Mouse (Mus musculus): ENCODE measurements around the gene Utrn.

Gene Utrn

GRCm38 (mm10) chr10:12792049-12792448, 77.1 kb downstream of the Utrn start:
- no peak for DNase-seq

DNA sequence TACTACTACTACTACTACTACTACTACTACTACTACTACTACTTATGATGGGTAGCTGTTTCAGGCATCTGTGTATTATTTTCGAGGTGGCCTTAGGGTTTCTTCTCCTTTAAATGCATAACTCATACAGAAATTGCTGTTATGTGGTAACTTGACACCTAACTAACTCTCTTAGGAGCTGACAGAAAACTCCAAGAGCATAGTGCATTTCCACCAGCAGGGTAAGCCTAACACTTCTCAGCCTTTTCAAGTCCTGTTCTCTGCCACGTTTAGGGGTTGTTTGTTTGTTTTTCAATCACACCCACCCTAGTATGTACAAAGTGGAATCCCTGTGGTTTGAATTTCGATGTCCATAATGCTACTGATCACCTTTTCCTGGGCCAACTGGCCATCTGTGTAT, 78.3 kb downstream of the Utrn start:
- no peak for DNase-seq

DNA sequence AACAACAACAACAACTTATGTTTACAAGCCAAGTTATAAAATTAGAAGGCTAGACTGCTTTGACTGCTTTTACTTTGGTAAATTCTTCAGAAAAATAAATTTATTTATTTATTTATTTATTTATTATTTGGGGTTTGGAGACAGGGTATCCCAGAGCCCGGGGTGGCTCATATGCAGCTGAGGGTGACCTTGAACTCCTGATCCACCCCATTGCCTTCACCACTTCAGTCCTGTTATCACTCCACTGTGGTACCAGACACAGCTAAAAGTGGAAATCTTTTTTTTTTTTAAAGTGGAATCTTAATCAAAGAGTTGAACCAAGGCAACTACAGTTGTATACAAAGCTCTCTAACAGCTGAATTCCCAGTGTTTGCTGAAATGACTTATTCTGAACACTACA, 80.6 kb downstream of the Utrn start:
- DNase-seq = no peak

DNA sequence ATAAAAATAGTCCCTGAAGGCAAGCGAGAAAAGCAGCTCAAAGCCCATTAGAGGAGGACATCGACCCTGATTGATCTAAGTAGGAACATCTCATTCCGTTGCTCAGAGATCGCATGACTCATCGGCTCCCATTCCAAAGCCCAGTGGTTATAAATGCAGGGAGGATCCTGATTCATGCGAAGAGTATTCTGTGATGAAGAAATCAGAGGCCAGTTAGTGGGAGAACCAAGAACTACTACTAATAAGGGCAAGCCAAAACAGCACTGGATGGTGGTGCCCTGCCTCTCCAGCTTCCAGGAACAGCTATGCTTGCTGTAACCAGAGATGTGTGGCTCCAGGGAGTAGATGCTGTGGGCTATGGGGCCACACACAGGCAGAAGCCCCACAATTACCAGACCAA, 81.2 kb downstream of the Utrn start:
- no peak for DNase-seq

- DNase-seq = no peak
Measured at GRCm38 (mm10) chr10:12785299-12785698, 83.9 kb downstream of the Utrn start.

DNA sequence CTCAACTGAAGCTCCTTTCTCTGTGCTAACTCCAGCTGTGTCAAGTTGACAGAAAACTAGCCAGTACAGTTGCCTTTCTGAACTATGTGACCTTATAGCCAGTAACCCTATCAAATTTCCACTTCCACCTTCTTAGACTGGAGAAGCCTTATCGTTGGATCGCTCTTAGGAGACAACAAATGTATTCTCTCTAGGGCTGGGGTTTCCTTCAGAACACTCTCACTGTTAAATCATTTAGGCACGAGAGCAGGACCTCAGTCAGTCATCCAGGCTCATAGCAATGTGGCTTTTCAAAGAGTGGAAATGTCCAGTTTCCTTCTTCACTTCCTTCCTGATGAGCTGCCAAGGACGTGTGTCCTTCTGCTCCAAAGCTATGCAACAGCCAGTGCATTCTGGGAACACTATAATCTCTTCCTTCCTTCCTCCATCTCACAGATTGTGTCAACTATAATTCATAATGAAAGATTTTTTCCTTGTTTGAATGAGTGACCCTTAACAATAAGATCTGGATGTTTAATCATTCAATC, 87.7 kb downstream of the Utrn start:
- DNase-seq = no peak

DNA sequence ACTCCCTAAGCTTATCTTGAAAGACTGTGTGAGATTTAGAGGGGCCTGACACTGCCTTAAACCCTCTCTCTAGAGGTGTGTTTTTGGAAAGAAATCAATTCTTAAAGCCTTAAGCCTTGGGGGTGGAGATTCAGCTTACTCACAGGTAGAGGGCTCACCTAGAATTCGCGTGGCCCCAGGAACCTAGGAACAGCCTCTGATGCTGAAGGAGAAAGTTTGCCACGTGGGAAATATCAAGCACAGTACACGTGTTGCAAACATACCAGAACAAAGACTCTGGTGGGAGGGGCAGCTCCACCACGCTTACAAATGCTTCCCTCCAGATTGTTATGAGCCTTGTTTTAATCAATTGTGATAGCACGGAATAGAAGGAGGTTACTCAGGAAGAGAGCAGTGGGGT, 96.0 kb downstream of the Utrn start:
- no peak for DNase-seq

DNA sequence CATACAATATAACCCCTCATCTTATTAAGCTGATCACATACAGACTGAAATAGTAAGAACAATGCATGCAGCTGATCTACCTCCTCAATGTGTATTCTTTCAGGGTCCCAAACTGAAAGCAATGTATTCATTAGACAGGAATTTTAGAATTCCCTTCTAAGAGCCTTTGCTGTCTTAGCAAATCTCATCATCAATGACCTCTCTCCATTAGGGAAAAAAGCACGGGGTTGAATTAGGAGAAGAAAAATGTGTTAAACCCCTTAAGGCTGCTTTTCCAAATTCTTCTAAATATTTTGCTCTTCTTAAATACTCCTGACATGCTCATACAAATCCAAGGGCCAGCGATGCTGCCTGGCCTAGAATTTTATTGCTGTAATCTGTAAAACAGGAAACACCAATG, 97.7 kb downstream of the Utrn start:
- DNase-seq = no peak

- no peak for DNase-seq
Measured at GRCm38 (mm10) chr10:12762668-12763067, 106.5 kb downstream of the Utrn start.

GRCm38 (mm10) chr10:12758702-12758988, 110.5 kb downstream of the Utrn start:
- DNase-seq = no peak

GRCm38 (mm10) chr10:12757943-12758701, 111.0 kb downstream of the Utrn start:
- no peak for DNase-seq

DNA sequence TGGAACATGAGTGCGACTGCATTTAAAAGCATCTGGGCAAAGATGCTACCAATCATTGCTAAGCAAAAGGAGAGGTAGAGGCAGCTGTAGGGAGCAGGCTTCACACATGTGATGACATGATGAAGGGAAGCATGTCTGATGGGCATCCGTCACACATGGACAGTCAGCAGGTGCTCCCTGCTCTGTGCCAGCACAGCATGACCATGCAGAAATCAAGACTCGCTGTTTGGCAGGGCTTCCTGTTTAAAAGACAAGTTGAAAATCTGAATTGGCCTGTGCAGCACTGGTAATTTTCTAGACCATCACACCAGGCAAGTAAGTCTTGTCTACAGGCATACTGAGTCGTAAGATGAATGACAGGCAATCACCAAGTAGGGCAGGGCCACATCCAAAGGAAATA, 112.5 kb downstream of the Utrn start:
- no peak for DNase-seq

DNA sequence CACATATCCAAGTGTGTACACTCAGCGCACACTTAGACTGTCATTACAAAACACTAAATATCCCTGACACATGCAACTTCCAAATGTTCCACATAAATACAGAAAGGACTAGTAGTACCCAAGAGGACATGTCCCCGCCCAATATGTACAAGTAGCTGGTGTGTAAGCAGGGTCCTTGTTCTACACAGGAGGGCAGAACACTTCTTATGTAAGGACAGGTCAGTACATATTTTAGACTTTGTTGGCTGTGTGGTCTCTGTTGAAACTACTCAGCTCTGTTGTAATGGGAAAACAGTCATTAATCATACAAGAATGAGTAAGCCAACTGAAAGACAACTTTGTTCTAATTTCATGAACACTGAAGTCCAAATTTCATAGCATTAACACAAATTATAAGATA, 114.3 kb downstream of the Utrn start:
- no peak for DNase-seq

GRCm38 (mm10) chr10:12754166-12754565, 115.0 kb downstream of the Utrn start:
- no peak for DNase-seq

DNA sequence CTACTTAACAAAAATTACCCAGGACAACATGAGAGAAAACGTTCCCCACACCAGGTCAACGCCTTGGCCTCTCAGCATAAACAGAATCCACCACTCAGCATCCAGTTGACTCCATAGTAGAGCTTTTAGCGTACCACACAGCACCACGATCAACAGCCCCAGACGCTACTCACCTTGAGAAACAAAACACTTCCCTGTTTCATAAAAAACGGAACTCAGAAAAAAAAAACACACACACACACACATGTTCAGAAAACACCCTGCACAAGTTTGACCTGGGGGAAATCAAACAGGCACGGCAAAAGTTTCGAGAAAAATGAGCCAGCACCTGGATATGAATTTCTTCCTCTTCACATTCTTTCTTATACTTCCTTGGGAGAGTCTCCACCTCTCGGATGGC, 125.4 kb downstream of the Utrn start:
- DNase-seq = no peak

DNA sequence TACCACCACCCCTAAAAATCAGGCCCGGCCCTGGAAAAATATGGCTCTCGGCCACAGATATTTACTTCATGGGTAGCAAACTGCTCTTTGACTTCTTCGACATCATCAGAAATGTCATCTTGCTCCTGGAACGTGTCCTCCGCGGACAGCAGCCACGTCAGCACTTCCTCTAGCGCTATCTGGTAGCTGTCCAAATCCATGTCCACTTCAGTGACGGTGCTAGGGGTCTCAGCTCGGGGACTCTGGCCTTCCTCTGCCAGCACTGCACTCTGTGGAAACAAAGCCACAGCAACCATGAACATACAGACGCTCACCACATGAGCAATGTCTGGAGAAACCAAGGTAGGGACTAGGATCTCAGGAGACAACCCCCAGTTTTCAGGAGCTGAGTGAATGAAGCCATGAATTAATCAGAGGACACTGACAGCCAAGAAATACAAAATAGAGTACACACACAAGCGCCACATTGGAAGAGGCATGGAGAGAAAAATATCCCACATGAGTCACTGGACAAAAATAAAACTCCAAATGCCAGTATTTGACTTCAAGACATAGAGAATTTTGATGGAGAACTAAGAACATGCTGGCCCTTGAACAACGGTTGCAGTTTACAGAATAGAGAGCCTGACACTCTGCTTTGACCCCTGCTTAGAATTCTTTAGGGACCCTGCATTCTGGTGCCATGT, 129.7 kb downstream of the Utrn start:
- no peak for DNase-seq

- no peak for DNase-seq
Measured at GRCm38 (mm10) chr10:12737926-12738325, 131.2 kb downstream of the Utrn start.

- DNase-seq = no peak
Measured at GRCm38 (mm10) chr10:12736861-12737835, 132.0 kb downstream of the Utrn start.

GRCm38 (mm10) chr10:12735695-12736094, 133.5 kb downstream of the Utrn start:
- no peak for DNase-seq

GRCm38 (mm10) chr10:12731459-12731858, 137.7 kb downstream of the Utrn start:
- DNase-seq = no peak

DNA sequence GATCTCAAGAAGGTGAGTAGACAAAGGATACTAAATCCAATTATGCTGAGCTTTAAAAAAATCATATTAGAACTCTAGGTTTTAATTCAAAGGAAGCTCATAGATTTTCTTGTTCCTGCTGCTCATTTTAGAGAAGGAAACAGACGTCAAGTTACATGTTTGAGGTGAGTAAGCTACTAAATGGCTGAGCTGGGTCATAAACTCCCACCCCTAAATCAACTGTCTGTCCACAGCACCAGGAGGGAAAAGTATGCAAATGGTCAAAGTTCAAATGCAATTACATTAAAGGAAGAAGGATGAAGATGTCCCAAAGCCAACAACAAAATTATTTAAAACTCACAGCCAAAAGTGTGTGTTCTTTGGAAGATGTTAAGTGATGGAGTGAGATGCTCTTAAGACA, 139.5 kb downstream of the Utrn start:
- DNase-seq = no peak

GRCm38 (mm10) chr10:12729033-12729432, 140.1 kb downstream of the Utrn start:
- DNase-seq = no peak

- DNase-seq = no peak
Measured at GRCm38 (mm10) chr10:12727881-12728280, 141.3 kb downstream of the Utrn start.
